Mouse (Mus musculus): ENCODE results near the gene Vmn1r207-ps. TPM values are rescaled to one million over a fixed set of nuclear protein-coding genes. Genes with fewer than 3 reads are reported as not detected.

Vmn1r207-ps gene
- polyA plus RNA-seq (2017; shearing (Covaris generic)): not detected

GRCm38 (mm10) chr13:22729529-22729928 lies at the start of gene Vmn1r207-ps:
Gene Vmn1r207-ps, minus strand, starts transcription at chr13:22729629.

GRCm38 (mm10) chr13:22777300-22777699 lies 47.9 kb upstream of the Vmn1r207-ps start, which contains the start of gene Vmn1r208:
Gene Vmn1r208, minus strand, starts transcription at chr13:22777400.

Other genes starting within 250 kb of the Vmn1r207-ps start
- gene Vmn1r202, start 224.2 kb downstream of the Vmn1r207-ps start, polyA plus RNA-seq (2017; shearing (Covaris generic)): 0.04 TPM
- gene Vmn1r203, start 211.5 kb downstream of the Vmn1r207-ps start, polyA plus RNA-seq (2017; shearing (Covaris generic)): 0.17 TPM
- not detected for gene Vmn1r204, start 176.4 kb downstream of the Vmn1r207-ps start, polyA plus RNA-seq (2017; shearing (Covaris generic))
- not detected for gene Vmn1r205, start 136.6 kb downstream of the Vmn1r207-ps start, polyA plus RNA-seq (2017; shearing (Covaris generic))
- gene Vmn1r206, start 105.4 kb downstream of the Vmn1r207-ps start, polyA plus RNA-seq (2017; shearing (Covaris generic)): not detected
- not detected for gene Vmn1r208, start 47.8 kb upstream of the Vmn1r207-ps start, polyA plus RNA-seq (2017; shearing (Covaris generic))
- gene Vmn1r209, start 80.1 kb upstream of the Vmn1r207-ps start, polyA plus RNA-seq (2017; shearing (Covaris generic)): not detected
- gene Vmn1r210, start 101.7 kb upstream of the Vmn1r207-ps start, polyA plus RNA-seq (2017; shearing (Covaris generic)): 0.11 TPM
- gene Vmn1r211, start 127.9 kb upstream of the Vmn1r207-ps start, polyA plus RNA-seq (2017; shearing (Covaris generic)): not detected
- gene Vmn1r212, start 154.6 kb upstream of the Vmn1r207-ps start, polyA plus RNA-seq (2017; shearing (Covaris generic)): not detected

Data from CD4-positive, CD25-positive, alpha-beta regulatory T cell (primary cell).